Mouse (Mus musculus): ENCODE measurements around the gene Sclt1.
"Not testable (repeated sequence)": the region's sequence is repeated elsewhere in the genome, so short reads cannot be mapped to it uniquely, and the experiment has no call there.

The Sclt1 gene

GRCm38 (mm10) chr3:41742278-41742934 lies at the start of gene Sclt1, which contains the start of gene D3Ertd751e:
Gene Sclt1, minus strand, starts transcription at chr3:41742514.
Gene D3Ertd751e, plus strand, starts transcription at chr3:41742611.
- in situ Hi-C loops (cut with MboI, MseI) = no loop called here

GRCm38 (mm10) chr3:41762091-41762490 lies 19.8 kb upstream of the Sclt1 start:
- in situ Hi-C loops (cut with MboI, MseI) = no loop called here

GRCm38 (mm10) chr3:41754556-41754955 lies 12.2 kb upstream of the Sclt1 start:
- in situ Hi-C loops (cut with MboI, MseI) = no loop called here

- in situ Hi-C loops (cut with MboI, MseI) = no loop called here
Observed at GRCm38 (mm10) chr3:41743436-41743835, 1.1 kb upstream of the Sclt1 start.

GRCm38 (mm10) chr3:41741601-41742277 lies 575 bp downstream of the Sclt1 start:
- in situ Hi-C loops (cut with MboI, MseI) = no loop called here

GRCm38 (mm10) chr3:41695681-41696080 lies 46.6 kb downstream of the Sclt1 start:
- in situ Hi-C loops (cut with MboI, MseI) = no loop called here

GRCm38 (mm10) chr3:41692440-41693142 lies 49.7 kb downstream of the Sclt1 start:
- in situ Hi-C loops (cut with MboI, MseI) = no loop called here

GRCm38 (mm10) chr3:41690114-41690640 lies 52.1 kb downstream of the Sclt1 start:
- in situ Hi-C loops (cut with MboI, MseI) = not testable (repeated sequence)

- in situ Hi-C loops (cut with MboI, MseI) = no loop called here
Observed at GRCm38 (mm10) chr3:41686396-41686795, 55.9 kb downstream of the Sclt1 start.

GRCm38 (mm10) chr3:41682084-41682483 lies 60.2 kb downstream of the Sclt1 start:
- in situ Hi-C loops (cut with MboI, MseI) = no loop called here

- in situ Hi-C loops (cut with MboI, MseI) = no loop called here
Observed at GRCm38 (mm10) chr3:41676648-41677047, 65.7 kb downstream of the Sclt1 start.

GRCm38 (mm10) chr3:41674778-41675177 lies 67.5 kb downstream of the Sclt1 start:
- in situ Hi-C loops (cut with MboI, MseI) = no loop called here

GRCm38 (mm10) chr3:41655642-41656041 lies 86.7 kb downstream of the Sclt1 start:
- in situ Hi-C loops (cut with MboI, MseI) = no loop called here

GRCm38 (mm10) chr3:41620971-41621370 lies 121.3 kb downstream of the Sclt1 start:
- in situ Hi-C loops (cut with MboI, MseI) = loop anchor here (10.0 kb wide), 1 partner anchor 1316 kb away; no protein-coding TSS in a partner anchor

GRCm38 (mm10) chr3:41618488-41618887 lies 123.8 kb downstream of the Sclt1 start:
- in situ Hi-C loops (cut with MboI, MseI) = no loop called here

- in situ Hi-C loops (cut with MboI, MseI) = no loop called here
Observed at GRCm38 (mm10) chr3:41618036-41618435, 124.3 kb downstream of the Sclt1 start.

GRCm38 (mm10) chr3:41614230-41614985 lies 127.9 kb downstream of the Sclt1 start:
- in situ Hi-C loops (cut with MboI, MseI) = no loop called here

- in situ Hi-C loops (cut with MboI, MseI) = no loop called here
Observed at GRCm38 (mm10) chr3:41613706-41614105, 128.6 kb downstream of the Sclt1 start.

- in situ Hi-C loops (cut with MboI, MseI) = no loop called here
Observed at GRCm38 (mm10) chr3:41612211-41612610, 130.1 kb downstream of the Sclt1 start.

GRCm38 (mm10) chr3:41609071-41609470 lies 133.2 kb downstream of the Sclt1 start:
- in situ Hi-C loops (cut with MboI, MseI) = no loop called here

- in situ Hi-C loops (cut with MboI, MseI) = no loop called here
Observed at GRCm38 (mm10) chr3:41607467-41607866, 134.8 kb downstream of the Sclt1 start.

GRCm38 (mm10) chr3:41607050-41607449 lies 135.3 kb downstream of the Sclt1 start:
- in situ Hi-C loops (cut with MboI, MseI) = no loop called here
